Mouse (Mus musculus) G1E (cell line): ENCODE data around the gene Slc13a2. TPM values are rescaled to one million over a fixed set of nuclear protein-coding genes. Genes with fewer than 3 reads are reported as not detected.

Experiments
- ATAC-seq: 2 replicates; pipeline ENCODE4 v1.8.0; 2016; ENCODE audit warnings: mild to moderate bottlenecking; ENCODE audit not compliant: insufficient number of reproducible peaks, poor library complexity, low FRiP score, severe bottlenecking; ENCODE audit errors: extremely low read depth
- DNase-seq: peaks from one replicate; pipeline ENCODE4 v3.0.0; 2012; ENCODE audit warnings: low spot score
- H3K27me3 ChIP-seq: 2 replicates; pipeline ENCODE4 v1.6.1; 2012; ENCODE audit warnings: mild to moderate bottlenecking, low read length, inconsistent platforms; ENCODE audit not compliant: insufficient read depth
- H3K36me3 ChIP-seq: replicated peaks from 2 replicates; pipeline ENCODE3; 2012; ENCODE audit warnings: mild to moderate bottlenecking, inconsistent platforms
- H3K4me1 ChIP-seq: 2 replicates; pipeline ENCODE4 v1.6.1; 2012; ENCODE audit warnings: low read depth, low read length, inconsistent platforms, mixed read lengths; ENCODE audit not compliant: insufficient read depth
- H3K4me3 ChIP-seq: 2 replicates; pipeline ENCODE4 v1.5.1; 2012; ENCODE audit warnings: low read depth, mild to moderate bottlenecking, inconsistent platforms, low read length, moderate library complexity, mixed read lengths
- H3K9me3 ChIP-seq: replicated peaks from 2 replicates; pipeline ENCODE4 v1.6.1; 2012; ENCODE audit warnings: inconsistent platforms
- CTCF ChIP-seq: IDR thresholded peaks from 2 replicates; pipeline ENCODE4 v1.5.1; 2012; ENCODE audit warnings: low read depth, low read length, inconsistent platforms, mixed read lengths
- GATA1 ChIP-seq: IDR thresholded peaks from 2 replicates; pipeline ENCODE4 v1.6.1; 2012; ENCODE audit warnings: borderline replicate concordance, low read length, inconsistent platforms, mixed read lengths
- GATA2 ChIP-seq: IDR thresholded peaks from 2 replicates; pipeline ENCODE4 v1.6.1; 2012; ENCODE audit warnings: low read depth, low read length, inconsistent platforms, borderline replicate concordance
- POLR2AphosphoS5 ChIP-seq: IDR thresholded peaks from 2 replicates; pipeline ENCODE4 v1.6.1; 2012; ENCODE audit warnings: low read depth, low read length, inconsistent platforms; ENCODE audit not compliant: insufficient replicate concordance
- TAL1 ChIP-seq: conservative IDR thresholded peaks from 2 replicates; pipeline ENCODE4 v1.6.1; 2012; ENCODE audit warnings: low read depth, low read length, inconsistent platforms, mixed read lengths
- polyA plus RNA-seq: library from polyadenylated mRNA; stranded (reverse); fragments of >175 nt; gene quantifications from 2 replicates; pipeline ENCODE4 v1.2.3, GENCODE M21; 2012
- total RNA-seq, 2 experiments: library from RNA; stranded (forward) in 1 of 2; stranded (reverse) in 1 of 2; fragments of 200-1000 nt in 1 of 2; fragments of >200 nt in 1 of 2; fragmentation: Nextera tagmentation in 1 of 2; gene quantifications; 2 replicates each; pipeline ENCODE4 v1.2.3; 2014 to 2017

Gene Slc13a2
- total and polyA plus RNA-seq, 3 experiments = not detected

- no peaks in the 10 kb centered on the region for H3K36me3 ChIP-seq
- no peak overlapping the region for H3K4me3 ChIP-seq
- no peaks in the 10 kb centered on the region; the same call in 1 of the 2 replicates for H3K4me1 ChIP-seq
- peak; percentile 47; the same call in 1 of the 2 replicates for TF ChIP-seq CTCF
- no peak for TF ChIP-seq POLR2AphosphoS5
- no peaks in the 10 kb centered on the region for H3K9me3 ChIP-seq
- DNase-seq = no peak
- peaks cover 27% of the 10 kb centered on the region for H3K27me3 ChIP-seq
- ATAC-seq = no peak
Observed at GRCm38 (mm10) chr11:78453675-78454074, 31.7 kb upstream of the Slc13a2 start.

- no peak for TF ChIP-seq GATA1
- no peak for TF ChIP-seq GATA2
- no peak for TF ChIP-seq TAL1
- no peak for TF ChIP-seq CTCF
- TF ChIP-seq POLR2AphosphoS5 = no peak
- H3K27me3 ChIP-seq = peaks cover 30% of the 10 kb centered on the region
- no peaks in the 10 kb centered on the region for H3K36me3 ChIP-seq
- H3K9me3 ChIP-seq = no peaks in the 10 kb centered on the region
- DNase-seq = no peak
- no peak overlapping the region for H3K4me3 ChIP-seq
- ATAC-seq = no peak
- no peaks in the 10 kb centered on the region; the same call in 1 of the 2 replicates for H3K4me1 ChIP-seq
Observed at GRCm38 (mm10) chr11:78450337-78450736, 28.3 kb upstream of the Slc13a2 start.

GRCm38 (mm10) chr11:78448242-78448641 is 26.2 kb upstream of the Slc13a2 start:
- DNase-seq = no peak
- H3K4me1 ChIP-seq = no peaks in the 10 kb centered on the region; the same call in 1 of the 2 replicates
- no peaks in the 10 kb centered on the region for H3K9me3 ChIP-seq
- no peak for ATAC-seq
- no peak overlapping the region for H3K4me3 ChIP-seq
- TF ChIP-seq GATA2 = no peak
- H3K27me3 ChIP-seq = peaks cover 35% of the 10 kb centered on the region
- H3K36me3 ChIP-seq = no peaks in the 10 kb centered on the region

- Histone ChIP-seq H3K9me3 (no peaks in the 10 kb centered on the region), H3K4me1 (no peaks in the 10 kb centered on the region; the same call in 1 of the 2 replicates), H3K36me3 (no peaks in the 10 kb centered on the region), H3K27me3 (peaks cover 29% of the 10 kb centered on the region), H3K4me3 (no peak overlapping the region)
- ATAC-seq = no peak
- TF ChIP-seq GATA1 (no peak), CTCF (no peak), TAL1 (no peak), GATA2 (no peak), POLR2AphosphoS5 (no peak)
- DNase-seq = no peak
Observed at GRCm38 (mm10) chr11:78447168-78447567, 25.2 kb upstream of the Slc13a2 start.

- H3K9me3 ChIP-seq = no peaks in the 10 kb centered on the region
- ATAC-seq (no peak), DNase-seq (no peak)
- H3K36me3 ChIP-seq = no peaks in the 10 kb centered on the region
- no peaks in the 10 kb centered on the region for H3K4me1 ChIP-seq
- H3K27me3 ChIP-seq = peaks cover 18% of the 10 kb centered on the region
- TF ChIP-seq GATA2 (no peak), TAL1 (no peak), CTCF (no peak), POLR2AphosphoS5 (no peak), GATA1 (no peak)
- H3K4me3 ChIP-seq = no peak overlapping the region
Observed at GRCm38 (mm10) chr11:78443115-78443514, 21.1 kb upstream of the Slc13a2 start.

GRCm38 (mm10) chr11:78438399-78438930 is 16.4 kb upstream of the Slc13a2 start:
- DNase-seq (no peak), ATAC-seq (no peak)
- no peaks in the 10 kb centered on the region for H3K36me3 ChIP-seq
- peaks cover 5% of the 10 kb centered on the region for H3K4me1 ChIP-seq
- H3K4me3 ChIP-seq = no peak overlapping the region
- H3K27me3 ChIP-seq = peaks cover 21% of the 10 kb centered on the region
- H3K9me3 ChIP-seq = no peaks in the 10 kb centered on the region
- no peak for TF ChIP-seq POLR2AphosphoS5
- no peak for TF ChIP-seq CTCF
- no peak for TF ChIP-seq GATA1

GRCm38 (mm10) chr11:78437182-78437581 is 15.2 kb upstream of the Slc13a2 start:
- Histone ChIP-seq H3K36me3 (no peaks in the 10 kb centered on the region), H3K4me1 (peaks cover 5% of the 10 kb centered on the region), H3K27me3 (peaks cover 20% of the 10 kb centered on the region), H3K9me3 (no peaks in the 10 kb centered on the region), H3K4me3 (no peak overlapping the region)
- no peak for ATAC-seq
- no peak for TF ChIP-seq TAL1
- TF ChIP-seq POLR2AphosphoS5 = no peak
- TF ChIP-seq GATA1 = no peak
- no peak for TF ChIP-seq CTCF
- TF ChIP-seq GATA2 = no peak
- DNase-seq = no peak
